Mouse (Mus musculus) kidney, adult 18-20 months (tissue): Measurements from ENCODE around the gene Suclg2.
A peak's percentile ranks its signal among the peaks of the same experiment; 100 is the strongest.
"Not testable (repeated sequence)": the region's sequence is repeated elsewhere in the genome, so short reads cannot be mapped to it uniquely, and the experiment has no call there.

Experiments
- DNase-seq: peaks from one replicate; pipeline ENCODE4 v3.0.0; 2021

Gene Suclg2

DNA sequence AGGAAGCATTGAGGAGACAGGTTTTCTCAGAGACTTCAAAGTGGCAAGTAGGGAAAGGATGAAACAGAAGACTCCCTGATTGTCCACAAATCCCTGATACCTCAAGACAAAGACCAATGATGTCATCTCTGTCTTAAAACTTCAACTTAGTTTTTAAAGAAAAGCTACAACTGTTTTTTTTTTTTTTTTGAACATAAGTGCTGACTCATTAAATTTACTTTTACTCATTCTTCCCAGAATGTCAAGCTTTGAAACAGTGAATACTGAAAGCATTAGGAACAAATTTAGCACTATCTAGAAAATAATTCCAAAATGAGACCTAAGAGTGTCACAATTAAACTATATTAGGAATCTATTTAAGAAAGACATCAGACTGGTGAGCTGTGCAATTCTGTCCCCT is 98.8 kb downstream of the Suclg2 start:
- no peak for DNase-seq

DNA sequence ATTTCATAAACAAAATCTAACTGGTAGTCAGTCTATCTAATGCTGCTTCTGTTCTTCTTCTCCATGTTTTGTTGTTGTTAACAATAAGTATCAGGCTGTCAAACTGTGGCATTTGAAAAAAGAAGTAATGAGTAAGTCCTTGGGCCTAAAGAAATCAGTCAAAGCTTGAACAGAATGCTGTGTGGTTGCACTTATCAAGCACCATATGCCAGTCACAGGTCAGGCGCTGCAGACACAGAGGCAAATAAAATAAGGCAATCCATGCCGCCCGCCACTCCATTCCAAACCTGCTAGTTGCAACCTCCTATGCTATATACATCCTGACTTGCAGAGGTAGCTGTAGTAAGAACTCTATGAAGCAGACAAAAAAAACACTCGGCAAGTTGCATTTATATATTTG is 100.2 kb downstream of the Suclg2 start:
- no peak for DNase-seq

DNA sequence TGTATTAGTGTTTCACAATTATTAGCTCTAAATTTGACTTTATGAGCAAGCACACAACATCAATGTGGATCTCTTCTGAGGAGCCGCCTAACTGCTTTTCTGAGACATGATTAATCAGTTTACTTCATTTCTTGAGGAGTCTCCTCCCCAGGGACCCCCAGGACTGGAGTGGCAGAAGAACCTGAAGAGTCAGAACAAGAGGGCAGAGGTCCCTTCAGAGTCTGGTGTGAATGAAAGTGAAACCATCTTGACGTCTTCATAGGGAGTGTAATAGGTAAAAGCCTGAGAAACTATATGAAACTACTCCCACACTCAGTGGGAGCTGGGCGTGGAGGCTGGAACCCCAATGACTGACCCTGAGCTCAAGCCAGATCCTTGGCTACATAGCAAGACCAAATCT is 105.4 kb downstream of the Suclg2 start:
- DNase-seq: no peak

DNA sequence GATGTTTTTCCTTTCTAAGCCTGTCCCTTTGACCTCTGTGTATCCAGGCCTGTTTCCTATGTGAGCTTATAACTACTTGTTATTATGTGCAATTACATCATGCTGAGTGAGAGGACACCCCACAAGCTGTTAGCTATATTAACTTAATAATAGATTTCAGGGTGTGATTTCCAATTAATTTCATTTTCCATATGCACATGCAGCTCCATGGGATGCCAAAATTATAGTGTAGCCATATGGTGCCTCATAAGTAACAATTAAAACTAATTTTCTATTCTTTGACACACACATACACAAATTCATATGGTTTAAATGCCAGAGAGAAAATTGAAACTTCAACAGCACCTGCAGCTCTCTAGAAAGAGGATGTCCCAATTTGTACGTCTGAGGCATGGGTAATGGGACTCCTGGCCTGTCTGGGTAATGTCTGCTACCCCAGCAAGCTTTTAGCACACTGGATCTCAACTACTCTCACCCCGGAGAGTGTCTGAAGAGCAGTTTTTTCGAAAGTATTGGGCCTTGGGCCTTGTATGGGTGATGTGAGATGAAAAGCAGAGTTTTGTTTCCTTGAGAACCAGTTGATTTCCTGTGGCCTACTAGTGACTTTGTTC is 106.1 kb downstream of the Suclg2 start:
- DNase-seq: no peak

DNA sequence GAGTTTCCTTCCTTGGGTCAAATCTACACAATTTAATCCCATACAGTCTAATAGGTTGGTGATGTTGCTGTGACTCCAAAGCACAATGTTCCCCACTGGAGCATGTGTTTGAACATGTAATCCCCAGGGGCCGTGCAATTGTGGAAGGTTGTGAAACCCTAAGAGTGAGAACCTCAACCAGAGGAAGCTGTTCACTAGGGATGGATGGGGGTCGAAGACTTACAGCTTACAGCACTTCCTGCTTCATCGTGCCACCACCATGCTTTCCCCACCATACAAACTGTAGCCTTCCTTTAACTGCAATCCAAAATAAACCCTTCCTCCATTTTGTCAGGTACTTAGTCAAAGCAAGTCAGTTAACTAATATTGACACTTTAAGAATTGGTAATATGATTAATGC is 107.5 kb downstream of the Suclg2 start:
- no peak for DNase-seq

DNA sequence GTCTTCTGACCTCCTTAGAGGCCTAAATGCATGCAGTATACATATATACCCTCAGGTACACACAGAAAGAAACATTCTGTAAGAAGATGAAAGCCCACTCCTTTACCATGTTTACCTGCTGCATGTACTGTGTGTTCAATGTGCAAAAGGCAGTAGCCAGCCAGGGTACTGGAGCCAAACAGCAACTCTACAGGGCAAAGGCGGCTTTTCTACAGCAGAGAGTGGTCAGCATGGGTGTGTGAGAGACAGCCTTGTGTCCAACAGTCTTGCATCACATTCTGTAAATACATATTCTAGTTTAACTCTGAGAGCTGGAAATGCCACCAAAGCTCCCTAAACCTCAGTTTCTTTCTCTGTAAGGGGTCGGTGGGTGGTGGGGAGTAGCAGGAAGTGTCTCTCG is 110.5 kb downstream of the Suclg2 start:
- DNase-seq: no peak

DNA sequence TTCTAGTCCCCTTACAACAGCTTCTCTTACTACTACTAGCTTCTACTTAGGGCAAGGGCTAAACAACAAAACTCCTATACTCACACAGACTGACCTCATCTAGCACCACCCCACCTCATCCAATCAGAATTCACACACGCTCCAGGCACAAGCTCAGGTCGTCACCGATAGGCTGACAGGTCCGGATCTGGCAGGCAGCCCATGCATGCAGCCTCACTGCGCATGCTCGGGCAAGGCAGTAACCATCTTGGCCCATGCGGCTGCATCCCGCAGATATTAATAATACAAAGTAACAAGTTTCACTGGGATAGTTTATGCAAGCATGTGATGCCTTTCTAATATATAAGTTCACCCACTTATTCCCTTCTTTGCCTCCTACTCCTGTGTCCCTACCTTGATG is 117.9 kb downstream of the Suclg2 start:
- not testable (repeated sequence) for DNase-seq

DNA sequence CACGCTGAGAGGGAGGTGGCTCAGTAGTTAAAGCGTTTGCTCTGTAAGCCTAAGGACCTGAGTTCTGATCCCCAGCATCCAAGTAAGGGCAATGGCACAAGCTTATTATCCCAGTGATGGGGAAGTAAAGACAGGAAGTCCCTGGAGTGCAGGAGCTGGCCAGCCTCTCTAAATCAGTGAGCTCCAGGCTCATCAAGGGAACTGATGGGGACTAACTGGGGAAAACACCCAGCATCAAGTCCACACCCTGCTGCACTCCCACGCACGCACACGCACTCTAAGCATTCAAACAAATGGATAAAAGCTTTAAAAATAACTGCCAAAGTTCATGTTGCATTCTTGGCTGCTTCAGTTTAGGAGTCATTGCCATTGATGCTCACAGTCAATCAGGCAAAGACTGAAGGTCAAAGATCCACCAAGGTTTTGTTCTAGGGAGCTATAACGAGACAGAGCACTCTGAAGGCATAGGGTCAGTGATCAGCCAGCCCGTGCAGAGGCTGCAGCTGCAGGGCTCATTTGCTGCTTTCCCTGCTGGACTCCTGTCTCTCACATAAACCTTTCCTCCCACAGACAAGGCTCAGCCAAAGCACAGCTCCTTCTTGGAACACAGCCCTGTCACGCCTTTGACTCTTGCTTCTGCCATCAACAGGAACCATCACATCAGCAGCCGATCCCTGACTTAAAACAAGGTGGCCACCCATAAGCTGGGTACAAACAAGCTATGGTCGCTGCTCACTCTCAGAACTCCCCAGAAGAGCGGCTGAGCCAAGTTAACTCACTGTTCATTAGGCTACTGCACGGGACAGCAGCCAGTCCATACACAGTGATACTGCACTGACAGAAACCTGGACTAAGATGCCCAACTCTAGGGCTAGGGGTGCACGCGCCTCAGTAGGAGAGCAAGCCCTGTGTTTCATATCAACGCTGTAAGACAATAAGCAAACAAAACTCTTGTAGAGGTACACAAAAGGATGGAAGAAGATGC is 121.5 kb downstream of the Suclg2 start:
- peak; percentile 17 for DNase-seq

DNA sequence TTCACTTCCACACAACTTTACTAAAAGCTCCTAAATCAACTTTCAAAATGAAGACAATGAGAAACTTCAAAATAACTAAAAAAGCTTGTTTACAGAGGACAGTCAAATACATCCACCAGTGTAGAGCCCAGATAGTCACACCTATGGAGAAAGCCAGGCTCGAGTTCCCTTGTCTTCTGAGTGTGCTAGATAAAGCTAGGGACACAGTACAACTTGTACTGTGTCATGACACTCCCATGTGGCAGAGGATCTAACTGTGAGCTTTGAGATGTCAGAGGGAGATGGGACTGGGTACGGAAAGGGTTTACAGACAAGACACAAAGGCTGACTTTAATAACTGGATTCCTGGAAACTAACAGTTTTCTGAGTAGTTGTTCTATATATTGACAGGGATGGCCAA is 122.7 kb downstream of the Suclg2 start:
- no peak for DNase-seq

DNA sequence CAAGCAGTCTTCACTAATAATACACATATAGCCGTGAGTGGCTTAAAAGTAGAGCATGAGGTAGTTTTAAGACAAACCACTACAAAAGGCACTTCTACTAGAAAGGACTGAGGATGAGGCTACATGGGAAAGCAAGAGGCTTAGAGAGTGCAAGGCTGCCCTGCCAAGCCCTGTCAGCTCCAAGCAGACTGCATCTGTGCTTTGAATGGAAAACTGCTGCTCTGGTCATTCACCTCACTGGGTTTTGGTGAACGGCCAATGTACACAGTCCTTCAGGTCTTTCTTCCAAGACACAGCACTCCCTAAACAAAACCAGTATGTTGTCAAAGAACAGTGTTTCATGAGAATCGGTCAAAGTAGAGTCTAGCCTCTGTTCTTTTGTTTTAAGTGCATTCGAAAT is 124.4 kb downstream of the Suclg2 start:
- no peak for DNase-seq

DNA sequence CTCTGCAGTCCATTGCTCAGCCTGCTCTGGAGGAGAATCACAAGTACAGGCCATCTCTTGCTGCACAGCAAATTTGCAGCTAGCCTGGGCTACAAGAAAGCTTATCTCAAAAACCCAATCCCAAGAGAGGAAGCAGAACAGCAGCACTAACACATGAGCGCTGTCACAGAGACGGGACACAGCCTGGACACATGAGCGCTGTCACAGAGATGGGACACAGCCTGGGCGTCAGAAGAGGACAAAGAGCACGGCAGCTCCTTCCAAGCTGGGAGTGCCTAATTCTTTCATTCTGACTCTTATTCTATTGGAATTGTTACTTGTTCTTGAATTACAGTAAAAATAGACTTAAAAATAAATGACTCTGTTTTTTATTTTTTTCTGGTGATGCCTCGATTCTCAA is 126.2 kb downstream of the Suclg2 start:
- DNase-seq: no peak

DNA sequence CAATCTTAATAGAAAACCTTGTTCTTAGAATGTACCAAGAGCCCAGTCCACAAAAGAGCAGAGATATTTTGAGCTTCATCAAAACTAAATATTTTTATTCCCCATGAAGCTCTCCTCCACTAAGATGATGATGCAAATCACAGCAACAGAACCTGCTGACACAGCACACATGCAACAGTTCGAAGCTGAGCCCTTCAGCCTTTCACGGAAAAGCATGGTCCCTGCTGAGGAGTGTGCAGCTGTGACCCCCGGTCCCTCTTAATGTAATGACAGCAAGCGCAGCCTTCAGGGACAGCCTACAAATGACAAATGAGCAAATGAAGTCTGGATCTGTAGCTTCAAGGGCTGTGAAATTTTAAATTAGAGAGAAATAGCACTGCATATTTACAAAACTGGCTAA is 128.1 kb downstream of the Suclg2 start:
- no peak for DNase-seq

DNA sequence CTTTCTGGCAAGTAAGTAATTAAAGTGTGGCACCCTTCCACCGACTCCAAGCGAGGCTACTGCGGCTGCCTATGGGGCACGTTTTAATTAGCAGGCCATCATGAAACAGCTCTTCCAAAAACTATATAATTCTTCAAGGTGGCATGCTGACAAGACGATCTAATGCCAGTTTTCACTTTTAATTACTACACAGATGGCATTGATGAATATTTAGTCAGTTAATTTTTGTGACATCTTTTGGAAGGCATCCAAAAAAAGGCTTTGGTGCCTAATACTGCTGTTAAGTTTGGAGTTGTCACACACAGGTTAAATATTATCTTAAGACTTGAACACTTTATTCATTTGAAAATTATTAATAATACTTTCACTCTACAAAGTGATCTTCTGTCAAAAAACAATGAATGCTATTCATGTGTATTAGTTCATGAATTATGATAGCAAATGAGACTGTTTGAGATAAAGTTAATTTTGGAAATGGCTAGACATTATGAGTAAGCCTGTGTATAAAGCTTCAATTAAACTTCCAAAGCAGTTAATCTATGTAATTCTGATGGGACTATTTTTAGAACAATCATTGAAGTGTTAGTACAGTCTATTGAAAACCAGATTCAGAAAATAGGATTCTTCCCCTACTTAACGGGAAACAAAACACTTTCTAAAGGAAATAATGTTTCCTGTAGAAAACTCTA is 131.3 kb downstream of the Suclg2 start:
- no peak for DNase-seq

DNA sequence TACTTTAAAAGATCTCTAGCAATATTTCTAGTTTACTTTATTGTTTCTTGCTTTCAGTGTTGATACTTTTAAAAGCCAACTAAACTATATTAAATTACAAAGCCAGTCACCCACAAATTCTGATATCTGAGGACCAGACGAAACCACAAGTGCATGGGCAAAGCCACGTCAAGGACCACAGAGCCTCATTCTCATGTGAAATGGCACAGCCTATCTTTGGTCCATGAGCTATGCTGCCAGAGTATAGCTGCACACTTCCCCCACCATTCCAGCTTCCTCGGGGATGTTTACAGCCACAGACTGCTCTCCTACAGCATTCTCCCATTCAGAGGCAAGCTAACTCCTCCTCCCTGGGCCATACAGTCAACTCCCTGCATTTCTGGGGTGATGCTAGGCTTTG is 136.7 kb downstream of the Suclg2 start:
- DNase-seq: no peak

DNA sequence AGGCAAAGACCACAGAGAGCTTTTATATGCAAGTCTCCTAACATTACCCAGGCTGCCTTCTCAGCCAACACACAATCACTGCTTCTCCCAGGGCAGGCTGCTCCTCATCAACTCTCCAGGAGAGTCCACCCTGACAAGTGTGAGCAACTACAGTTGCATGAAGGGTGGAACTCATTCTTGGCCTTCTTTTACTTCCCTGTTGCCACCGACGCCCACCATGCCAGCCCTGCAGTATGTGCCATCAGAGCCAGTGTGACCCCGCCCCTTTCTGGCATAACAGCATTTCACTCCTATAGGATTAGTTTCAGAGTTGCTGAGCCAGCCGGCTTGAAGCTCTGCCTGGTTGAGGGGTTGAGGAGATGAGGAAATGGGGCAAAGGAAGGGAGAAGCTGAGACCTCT is 138.8 kb downstream of the Suclg2 start:
- no peak for DNase-seq

DNA sequence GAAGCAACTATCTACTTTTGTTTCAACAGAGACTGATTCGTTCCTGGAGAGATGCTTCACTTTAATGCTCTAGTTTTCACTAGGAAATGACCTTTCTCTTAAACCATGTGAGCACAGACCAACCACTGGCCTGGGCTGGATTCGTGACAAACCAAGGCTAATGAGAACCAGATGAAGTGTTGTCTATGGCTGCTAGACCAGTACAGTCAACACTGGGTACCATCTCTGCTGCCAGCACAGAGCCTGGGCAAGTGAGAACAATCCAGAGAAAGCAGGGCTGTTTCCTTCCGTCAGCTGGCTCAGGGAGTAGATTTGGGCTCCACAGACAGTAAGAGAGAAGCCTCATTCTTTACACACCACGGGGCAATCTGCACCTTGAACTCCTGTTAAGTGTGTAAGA is 143.1 kb downstream of the Suclg2 start:
- DNase-seq: no peak

DNA sequence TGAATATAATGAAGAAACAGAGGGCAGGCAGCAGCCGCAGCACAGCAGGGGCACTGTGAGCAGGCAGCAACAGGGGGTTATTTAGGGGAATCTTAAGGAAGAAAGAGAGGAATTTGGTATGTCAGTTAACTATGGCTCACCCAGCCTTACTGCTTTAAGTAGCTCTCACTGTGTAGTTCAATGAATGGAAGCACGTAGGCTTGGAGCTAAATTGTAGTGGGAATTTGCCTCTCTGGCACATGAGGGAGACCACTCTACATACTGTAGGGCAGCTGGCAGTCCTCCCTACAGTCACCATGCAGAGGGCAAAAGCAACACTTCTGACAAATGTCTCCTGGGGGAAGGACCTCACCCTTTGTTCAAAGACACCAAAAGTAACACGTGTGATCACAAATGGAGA is 143.7 kb downstream of the Suclg2 start:
- no peak for DNase-seq

DNA sequence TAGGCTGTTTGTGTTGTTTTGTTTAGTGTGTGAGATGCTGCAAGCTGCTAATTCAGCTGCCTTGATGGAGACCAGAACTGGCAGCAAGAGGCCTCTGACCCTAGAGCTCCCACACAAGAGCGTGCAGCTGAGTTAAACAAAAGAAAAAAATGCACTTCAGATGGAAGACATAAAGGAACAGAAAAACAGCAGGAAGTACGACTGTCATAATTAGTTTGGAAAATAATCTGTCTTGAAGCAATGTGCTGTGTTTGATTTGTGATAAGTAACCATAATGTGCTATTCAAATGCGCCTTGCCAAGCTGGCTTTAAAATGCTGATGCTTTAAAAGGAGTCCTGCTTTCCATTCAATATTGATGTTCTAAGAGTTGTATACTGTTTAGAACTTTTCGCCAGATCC is 144.2 kb downstream of the Suclg2 start:
- DNase-seq: no peak

DNA sequence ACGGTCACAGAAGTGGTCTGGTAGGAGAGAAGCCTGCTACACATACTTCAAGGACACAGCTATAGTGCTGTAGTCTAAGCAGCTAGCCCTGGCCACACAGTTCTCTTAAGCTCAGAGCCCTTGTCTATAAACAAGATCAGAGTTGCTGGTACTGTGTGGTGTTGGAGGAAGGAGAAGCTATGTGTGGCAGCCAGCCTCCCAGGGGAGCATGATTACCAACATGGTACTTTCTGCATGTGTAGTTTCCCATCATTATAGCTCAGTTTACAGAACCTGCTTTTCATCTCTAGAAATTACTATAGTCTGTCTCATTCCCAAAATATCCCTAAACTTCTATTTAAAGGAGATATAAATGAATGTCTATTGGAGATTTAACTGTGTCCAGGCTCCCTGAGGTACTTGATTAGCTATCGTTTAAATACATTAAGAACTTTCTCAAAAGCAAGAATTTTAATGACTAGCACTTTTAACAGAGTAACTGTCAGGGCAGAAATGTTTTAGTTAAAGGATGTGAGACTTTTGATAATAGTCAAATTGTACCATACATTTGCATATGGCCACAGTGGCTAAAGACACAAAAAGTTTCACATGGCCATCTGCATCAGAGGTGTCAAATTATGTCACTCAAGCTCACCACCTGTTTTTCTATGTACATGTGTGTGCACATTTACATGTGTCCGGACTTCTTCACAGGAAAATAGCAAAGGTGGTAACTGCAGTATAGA is 145.4 kb downstream of the Suclg2 start:
- no peak for DNase-seq

DNA sequence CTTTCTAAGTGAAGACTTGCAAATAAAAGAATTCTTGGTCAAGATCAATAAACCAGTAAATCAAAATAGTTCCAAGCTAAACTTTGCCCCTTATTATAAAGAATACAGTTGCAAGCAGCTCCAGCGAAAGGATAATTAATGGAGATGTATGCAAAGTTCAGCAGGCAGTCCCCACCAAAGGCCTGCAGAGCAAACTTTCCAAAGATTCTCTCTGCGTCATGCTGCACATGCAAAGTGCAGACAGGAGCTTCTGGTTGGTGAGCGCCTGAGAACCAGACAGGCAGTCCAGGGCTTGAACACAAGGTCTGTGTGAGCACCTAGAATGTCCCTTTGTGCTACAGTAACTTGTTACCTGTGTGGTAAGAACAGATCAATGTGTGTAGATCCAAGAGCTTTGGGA is 147.0 kb downstream of the Suclg2 start:
- no peak for DNase-seq

DNA sequence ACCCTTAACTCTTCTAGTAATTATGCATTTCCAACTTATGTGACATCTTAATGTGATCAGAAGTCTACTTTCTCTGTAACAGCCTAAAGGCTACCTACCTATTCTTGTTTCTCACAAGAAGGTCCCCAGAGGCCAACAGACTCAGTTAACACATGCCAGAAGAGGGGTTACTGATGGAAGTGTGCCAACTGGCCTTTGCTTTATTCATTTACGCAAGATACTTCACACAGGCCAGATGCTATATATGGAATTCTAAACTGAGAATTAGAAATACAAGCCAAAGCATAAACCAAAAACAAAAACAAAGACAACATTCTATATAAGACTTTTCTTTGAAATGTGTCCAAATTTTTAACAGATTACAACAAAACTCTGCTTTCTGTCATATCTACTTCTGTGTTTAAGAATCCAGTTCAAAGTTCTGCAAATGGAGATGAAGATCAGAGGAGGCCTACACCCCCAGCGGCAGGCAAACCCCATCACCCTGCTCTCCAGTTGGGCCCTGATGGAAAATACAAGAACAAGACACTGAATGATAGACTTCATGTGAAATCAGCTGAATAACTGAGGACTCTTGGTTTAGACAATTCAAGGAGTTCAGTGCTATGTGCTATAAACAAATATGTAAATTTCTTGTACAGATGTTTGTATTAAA is 155.1 kb downstream of the Suclg2 start:
- no peak for DNase-seq

DNA sequence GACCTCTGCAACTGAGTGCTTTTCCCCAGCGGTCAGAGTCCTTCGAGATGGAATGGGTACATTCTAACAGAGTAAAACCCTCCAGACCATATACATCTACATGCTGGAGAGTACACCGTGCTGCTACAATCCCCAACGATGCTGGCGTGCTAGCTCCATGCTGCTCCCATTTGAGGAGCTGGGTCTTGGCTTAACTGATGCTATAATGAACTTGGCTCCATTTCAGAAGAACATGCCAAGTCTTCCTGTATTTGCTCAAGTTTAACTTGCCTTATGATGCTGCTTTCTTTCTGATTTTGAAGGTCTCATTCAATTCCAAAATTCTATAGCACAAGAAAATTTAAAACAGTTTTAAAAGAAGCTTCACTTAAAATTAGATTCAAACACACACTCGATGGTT is 162.3 kb downstream of the Suclg2 start:
- no peak for DNase-seq
